Mouse (Mus musculus): ENCODE measurements at regions not wholly inside any gene's neighbourhood (a gene's known extent, or its start where the extent isn't known, plus 50 kb on each side); places are given as distances from the start of the nearest gene placed in this dataset.

GRCm38 (mm10) chr3:154513566-154513965, 82.9 kb upstream of the Cryz start:
- no peak for ATAC-seq (replicated peaks; ENCODE audit: poor library complexity, severe bottlenecking)

DNA sequence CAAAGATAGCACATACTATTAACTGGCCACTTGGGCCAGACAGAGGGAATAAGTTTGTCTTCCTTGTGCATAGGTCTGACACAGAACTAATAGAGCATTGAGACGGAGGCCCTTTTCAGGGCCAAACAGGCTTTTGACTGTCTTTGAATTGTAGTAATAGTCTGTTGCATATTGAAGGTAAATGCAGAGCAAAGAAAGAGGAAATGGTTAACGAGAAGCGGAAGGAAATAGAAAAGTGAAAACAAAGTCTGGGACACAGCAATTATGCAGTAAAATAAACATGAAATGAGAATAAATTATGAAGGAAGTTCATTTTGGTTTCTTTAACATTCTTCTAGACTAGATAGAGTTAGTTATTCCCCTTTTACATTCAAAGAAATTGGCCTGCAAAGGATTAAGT, 86.4 kb upstream of the Cryz start:
- ATAC-seq (replicated peaks; ENCODE audit: poor library complexity, severe bottlenecking), result peak; percentile 77

DNA sequence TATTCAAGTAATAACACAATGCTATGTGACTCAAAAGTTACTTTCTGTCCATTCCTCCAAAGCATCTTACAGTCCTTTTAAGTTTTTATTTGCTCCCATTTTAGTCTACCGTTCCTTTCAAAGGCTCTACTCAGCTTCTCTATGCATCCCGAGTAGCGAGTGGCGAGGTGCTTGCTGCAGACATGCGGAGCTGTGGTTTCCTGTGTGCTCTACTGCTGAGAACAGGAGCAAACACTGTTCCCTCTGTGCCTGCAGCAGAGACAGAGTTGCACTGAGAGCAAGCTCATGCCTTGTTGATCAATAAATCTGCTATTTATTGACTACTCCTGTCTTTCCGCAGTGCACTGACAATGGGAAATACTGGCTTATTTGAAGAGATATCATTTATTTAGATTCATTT, 87.1 kb upstream of the Cryz start:
- peak; percentile 33 for ATAC-seq (replicated peaks; ENCODE audit: poor library complexity, severe bottlenecking)

DNA sequence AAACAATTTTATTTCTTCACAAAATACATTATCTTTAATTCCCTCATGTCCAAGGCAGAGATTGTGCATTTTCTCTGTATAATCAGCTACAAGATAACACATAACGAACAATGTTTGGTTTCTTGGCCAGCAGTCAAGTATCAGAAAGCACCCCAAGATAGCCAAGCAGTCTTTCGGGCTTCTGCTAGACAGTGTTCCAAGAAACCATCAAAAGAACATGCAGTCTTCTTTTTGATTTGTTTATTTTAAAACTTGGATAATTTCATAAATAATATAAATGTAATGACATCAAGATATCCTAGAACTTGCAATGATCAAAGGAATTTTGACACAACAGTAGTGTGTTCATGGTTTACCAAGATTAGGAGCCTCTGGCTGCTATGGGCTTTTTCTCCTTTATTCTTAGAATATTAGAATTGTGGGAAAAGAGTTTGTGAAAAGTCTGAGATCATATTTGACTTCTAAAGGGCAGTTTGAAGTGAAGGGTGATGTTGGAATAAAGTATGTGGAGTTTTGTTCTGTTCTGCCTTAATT, 103.1 kb upstream of the Cryz start:
- no peak for ATAC-seq (replicated peaks; ENCODE audit: poor library complexity, severe bottlenecking)

DNA sequence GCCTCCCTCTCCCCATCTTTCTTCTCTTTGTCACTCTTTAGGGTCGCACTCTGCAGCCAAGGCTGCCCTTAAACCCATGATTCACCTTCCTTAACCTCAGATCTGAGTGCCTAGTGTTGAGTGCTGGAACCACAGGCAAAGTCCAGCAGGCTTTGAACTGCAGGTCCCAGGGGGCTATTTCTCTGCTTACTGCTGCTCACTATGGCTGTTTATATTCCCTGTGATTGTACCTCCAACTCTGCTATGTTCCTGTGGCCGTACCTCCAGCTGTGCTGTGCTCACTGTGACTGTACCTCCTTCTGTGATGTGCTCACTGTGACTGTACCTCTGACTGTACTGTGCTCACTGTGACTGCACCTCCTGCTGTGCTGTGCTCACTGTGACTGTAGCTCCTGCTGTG, 124.1 kb upstream of the Cryz start:
- no peak for ATAC-seq (replicated peaks; ENCODE audit: poor library complexity, severe bottlenecking)

DNA sequence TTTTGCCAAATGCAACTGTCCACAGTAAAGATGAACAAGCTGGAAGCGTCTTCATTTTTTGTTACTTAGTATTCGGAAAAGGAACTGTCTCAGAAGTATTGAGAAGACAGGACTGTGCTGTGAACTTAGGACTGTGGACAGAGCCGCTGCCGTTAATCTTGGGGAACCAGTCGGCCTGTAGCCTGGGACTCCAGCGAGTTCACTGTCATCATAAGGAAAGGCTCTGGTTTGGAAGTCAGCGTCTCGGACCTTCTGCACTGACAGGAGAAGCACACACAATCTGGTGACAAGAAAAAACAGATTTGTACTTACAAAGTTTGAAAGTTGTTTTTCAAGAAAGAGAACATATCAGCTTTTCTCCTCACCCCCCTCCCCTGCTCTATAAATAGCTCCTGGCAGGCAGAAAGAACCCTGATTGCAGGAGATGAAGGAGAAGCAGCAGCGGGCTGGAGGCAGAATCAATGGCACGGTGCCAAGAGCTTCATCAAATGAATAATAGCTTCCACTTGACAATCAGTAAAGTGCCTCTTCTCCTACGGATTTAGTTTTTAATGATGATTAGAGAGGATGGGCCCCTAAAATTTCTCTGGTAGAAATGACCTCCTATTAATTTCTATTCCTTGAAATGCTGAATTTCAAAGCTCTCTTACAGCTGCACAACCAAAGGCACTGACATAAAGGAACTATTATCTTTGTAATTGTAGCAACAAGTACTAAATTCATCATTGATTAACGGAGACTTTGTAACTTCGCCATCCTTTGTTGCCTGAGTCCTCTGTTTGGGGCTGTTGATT, 128.7 kb upstream of the Cryz start:
- ATAC-seq (replicated peaks; ENCODE audit: poor library complexity, severe bottlenecking), result no peak

- ATAC-seq (replicated peaks; ENCODE audit: poor library complexity, severe bottlenecking), result no peak
Measured at GRCm38 (mm10) chr3:154458208-154458607, 127.7 kb upstream of the Lhx8 start.

- no peak for ATAC-seq (replicated peaks; ENCODE audit: poor library complexity, severe bottlenecking)
Measured at GRCm38 (mm10) chr3:154453025-154453424, 122.6 kb upstream of the Lhx8 start.

DNA sequence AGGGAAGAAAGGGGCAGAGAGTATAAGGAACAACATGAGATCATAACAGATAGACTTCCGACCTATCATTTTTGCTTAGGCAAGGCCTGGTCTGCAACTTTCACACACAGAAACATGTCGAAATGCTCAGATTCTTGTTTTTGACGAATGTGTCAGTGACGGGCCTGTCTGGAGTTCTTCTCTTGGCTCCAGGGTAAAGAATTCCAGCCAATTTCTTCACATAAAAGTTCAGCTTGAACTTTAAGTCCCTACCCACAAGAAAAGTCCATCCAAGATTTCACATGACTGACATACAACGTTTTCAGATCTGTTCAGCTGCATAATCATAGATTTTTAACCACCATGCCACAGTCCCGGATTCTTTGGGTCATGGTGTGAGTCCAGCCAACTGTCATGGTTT, 122.1 kb upstream of the Lhx8 start:
- ATAC-seq (replicated peaks; ENCODE audit: poor library complexity, severe bottlenecking), result no peak

DNA sequence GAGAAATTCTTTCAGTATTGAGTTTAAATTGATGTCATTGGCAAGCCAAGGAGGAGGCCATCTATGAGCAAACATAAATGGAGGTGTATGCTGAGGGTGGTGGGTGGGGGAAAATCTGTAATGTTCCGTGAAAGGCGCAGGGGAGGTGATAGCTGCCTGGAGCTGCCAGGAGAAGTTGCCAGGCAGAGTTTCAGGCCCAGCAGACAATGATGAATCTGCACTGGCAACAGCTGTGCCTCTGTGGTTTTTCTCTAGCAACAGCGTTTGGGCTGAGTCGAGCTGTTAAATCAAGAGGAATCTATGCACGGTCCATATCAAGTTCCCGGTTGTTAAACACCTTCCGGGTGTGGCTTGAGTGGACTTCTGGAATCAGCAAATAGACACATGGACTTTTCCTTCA, 120.7 kb upstream of the Lhx8 start:
- ATAC-seq (replicated peaks; ENCODE audit: poor library complexity, severe bottlenecking), result no peak

GRCm38 (mm10) chr3:154443351-154444075, 113.1 kb upstream of the Lhx8 start:
- no peak for ATAC-seq (replicated peaks; ENCODE audit: poor library complexity, severe bottlenecking)

DNA sequence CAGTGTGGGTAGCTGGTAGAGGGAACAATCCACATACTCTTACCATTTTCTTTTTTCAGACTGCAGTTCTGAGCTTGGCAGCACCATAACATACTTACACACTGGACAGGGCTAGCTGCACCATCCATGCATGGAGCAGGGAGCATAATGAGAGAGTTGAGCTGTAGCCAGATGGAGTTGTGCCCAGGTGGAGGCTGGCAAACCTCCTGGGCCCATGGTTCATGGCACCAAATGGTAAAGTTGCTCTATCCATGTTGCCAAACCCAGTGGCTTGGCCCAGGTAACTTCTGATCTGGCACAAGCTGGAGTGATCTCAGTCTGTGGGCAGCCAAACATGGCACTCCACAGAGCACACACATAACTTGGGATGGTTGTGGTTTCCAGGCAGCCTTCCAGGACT, 111.0 kb upstream of the Lhx8 start:
- ATAC-seq (replicated peaks; ENCODE audit: poor library complexity, severe bottlenecking), result no peak

GRCm38 (mm10) chr3:154440899-154441298, 110.4 kb upstream of the Lhx8 start:
- no peak for ATAC-seq (replicated peaks; ENCODE audit: poor library complexity, severe bottlenecking)

DNA sequence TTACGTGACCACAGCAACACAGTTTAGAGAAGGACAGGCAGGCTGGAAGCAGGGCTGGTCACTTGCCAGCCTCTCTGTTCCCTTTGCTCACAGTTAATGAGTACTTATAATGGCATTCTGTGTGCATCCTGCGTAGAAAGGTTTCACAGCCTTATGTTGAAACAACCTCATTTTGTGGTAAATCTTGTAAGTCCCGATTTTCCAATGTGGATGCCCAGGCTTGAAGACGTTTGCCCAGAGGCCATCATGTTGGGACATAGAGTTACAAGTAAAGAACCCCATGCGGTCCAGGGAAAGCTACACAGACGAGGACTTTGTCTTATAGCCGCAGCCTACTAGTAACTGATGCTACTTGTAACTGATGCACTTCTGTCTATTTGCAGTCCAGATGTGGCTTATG, 100.4 kb upstream of the Lhx8 start:
- no peak for ATAC-seq (replicated peaks; ENCODE audit: poor library complexity, severe bottlenecking)

DNA sequence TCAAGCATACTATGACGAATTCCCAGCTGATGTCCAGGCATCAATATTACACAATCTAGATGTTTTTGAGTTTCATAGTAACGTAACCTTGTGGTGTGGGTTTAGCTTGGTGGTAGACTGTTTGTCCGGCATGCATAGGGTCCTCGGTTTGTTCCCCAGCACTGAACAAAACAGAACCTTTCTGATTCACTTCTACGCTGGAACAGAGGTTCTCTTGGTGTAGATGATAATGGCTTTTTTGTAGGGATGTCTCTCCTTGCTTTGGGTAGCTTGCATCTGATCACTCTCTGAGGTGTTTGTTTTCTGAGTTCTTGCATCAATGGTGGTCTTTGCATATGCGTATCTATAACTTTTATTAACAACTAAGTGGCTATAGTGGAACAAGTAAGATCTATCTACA, 99.2 kb upstream of the Lhx8 start:
- no peak for ATAC-seq (replicated peaks; ENCODE audit: poor library complexity, severe bottlenecking)

GRCm38 (mm10) chr3:154424589-154424988, 94.1 kb upstream of the Lhx8 start:
- no peak for ATAC-seq (replicated peaks; ENCODE audit: poor library complexity, severe bottlenecking)

- no peak for ATAC-seq (replicated peaks; ENCODE audit: poor library complexity, severe bottlenecking)
Measured at GRCm38 (mm10) chr3:154421461-154421950, 91.0 kb upstream of the Lhx8 start.

DNA sequence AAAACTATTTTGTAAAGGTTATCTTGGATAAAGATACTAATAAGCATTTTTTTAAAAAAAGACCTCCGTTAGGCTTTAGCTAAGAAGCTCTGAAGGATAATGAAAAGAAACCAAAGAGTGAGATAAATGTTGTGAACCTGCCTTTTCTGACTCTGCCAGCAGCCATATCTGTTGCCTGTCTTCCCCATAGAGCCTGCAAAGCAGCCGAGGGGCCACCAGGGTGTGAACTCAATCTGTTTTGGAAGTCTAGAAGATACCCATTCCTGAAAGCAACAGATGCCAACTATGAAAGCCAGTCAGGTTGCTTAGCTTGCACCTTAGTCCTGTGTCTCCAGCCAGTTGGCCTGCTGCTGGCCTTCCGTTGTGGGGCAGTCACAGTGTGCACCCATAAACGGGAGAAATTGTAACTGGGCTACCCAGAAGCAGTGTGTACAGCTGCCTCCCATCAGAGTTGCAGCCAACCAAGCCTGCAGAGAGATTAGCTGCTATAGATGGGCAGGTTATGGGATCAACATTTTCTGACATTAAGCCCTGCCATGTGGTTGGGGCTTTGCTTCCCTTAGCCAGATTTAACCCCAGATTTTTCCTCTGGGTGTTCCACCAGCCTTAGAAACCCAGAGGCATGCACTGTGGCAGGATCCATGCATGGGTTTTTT, 87.8 kb upstream of the Lhx8 start:
- ATAC-seq (replicated peaks; ENCODE audit: poor library complexity, severe bottlenecking), result no peak

GRCm38 (mm10) chr3:154414358-154414757, 83.9 kb upstream of the Lhx8 start:
- no peak for ATAC-seq (replicated peaks; ENCODE audit: poor library complexity, severe bottlenecking)

DNA sequence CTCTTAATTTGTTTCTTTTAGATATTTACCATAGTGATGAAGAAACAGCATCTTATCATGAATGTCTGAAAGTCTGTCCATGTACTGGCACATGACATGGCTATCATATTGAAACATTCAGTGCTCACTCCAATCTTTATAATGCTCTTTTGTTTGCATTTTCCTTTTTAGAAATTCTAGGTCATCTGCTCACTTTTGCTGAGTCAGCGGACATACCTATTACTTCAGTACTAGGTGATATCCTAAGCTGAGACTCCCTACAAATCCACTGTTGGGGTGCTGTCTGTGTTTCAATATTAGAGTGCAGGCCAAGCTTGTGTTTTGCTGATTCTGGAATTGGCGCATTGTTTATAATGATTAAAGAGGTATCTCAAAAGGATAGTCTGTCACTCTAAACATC, 79.8 kb upstream of the Lhx8 start:
- no peak for ATAC-seq (replicated peaks; ENCODE audit: poor library complexity, severe bottlenecking)

DNA sequence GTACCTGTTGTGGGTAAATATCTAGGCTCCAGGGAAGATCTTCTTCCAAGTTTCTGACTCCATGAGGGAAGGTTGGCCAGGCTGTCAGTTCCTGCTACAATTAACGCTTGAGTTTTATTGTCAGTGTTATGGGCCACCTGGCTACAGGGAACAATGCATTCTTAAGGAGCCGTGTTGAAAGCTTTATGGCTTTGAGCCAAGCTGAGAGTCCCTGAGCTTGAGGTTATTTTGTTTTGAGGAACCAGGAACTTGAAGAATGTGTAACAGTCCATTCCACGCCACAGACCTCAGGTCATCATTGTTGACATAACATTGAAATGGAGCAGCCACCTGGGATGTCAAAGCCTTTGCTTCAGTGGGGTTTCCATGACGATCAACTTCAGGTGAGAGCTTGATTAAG, 71.6 kb upstream of the Lhx8 start:
- no peak for ATAC-seq (replicated peaks; ENCODE audit: poor library complexity, severe bottlenecking)

Data from granulocyte monocyte progenitor cell, adult 5-6 weeks (primary cell).